ENCODE assay signal across 13 mouse cellular contexts in genomic region chr8:4347661-4348060, GRCm38 (mm10). TPM values are rescaled to one million over a fixed set of nuclear protein-coding genes. Genes with fewer than 3 reads are reported as not detected.
DNase-seq lines count a peak whose midpoint lies in the region; ATAC-seq and TF ChIP-seq lines count a peak whose summit lies in the region.
"Had no signal": no experiment of that assay in that cellular context is flagged by ENCODE, and none has a peak within 500 bp of the region (broad histone marks: within the 10 kb centered on the region; RNA-seq: fewer than 3 reads in every experiment).

No protein-coding gene starts in this region.

- H3K4me1 ChIP-seq in heart, postnatal 0 days (ENCODE audit: control insufficient read depth, insufficient read depth) = no peaks in the 10 kb centered on the region
- H3K4me1 ChIP-seq in testis, adult 2 months (ENCODE audit: control insufficient read depth, insufficient read depth, low read length) = peaks cover 11% of the 10 kb centered on the region
- H3K4me1 ChIP-seq in intestine, postnatal 0 days (replicated peaks; ENCODE audit: control insufficient read depth, insufficient read depth, low read length) = peaks cover 3% of the 10 kb centered on the region; the same call in 1 of the 2 replicates
- no peaks in the 10 kb centered on the region for H3K4me1 ChIP-seq in midbrain, postnatal 0 days (ENCODE audit: insufficient read depth, low read length)
- peaks cover 3% of the 10 kb centered on the region; the same call in 1 of the 2 replicates for H3K4me1 ChIP-seq in midbrain, embryonic 10.5 days

- ATAC-seq in heart, postnatal 0 days (ENCODE audit: insufficient read depth, low read depth) = no peak
- ATAC-seq in intestine, postnatal 0 days = no peak
- ATAC-seq in midbrain, postnatal 0 days (ENCODE audit: low FRiP score) = no peak

- intact Hi-C loops in heart, postnatal 10 days (cut with DNase I) = no loop called here

- TF ChIP-seq CTCF in heart, postnatal 0 days (IDR thresholded peaks at IDR 0.05; ENCODE audit: low read depth) = no peak
- no peak for TF ChIP-seq CTCF in testis, adult 2 months (IDR thresholded peaks at IDR 0.05; ENCODE audit: control insufficient read depth, insufficient read depth, insufficient replicate concordance, low read depth, low read length)
- no peak for TF ChIP-seq CTCF in intestine, postnatal 0 days (IDR thresholded peaks at IDR 0.05; ENCODE audit: low read depth)
- TF ChIP-seq CTCF in midbrain, postnatal 0 days (IDR thresholded peaks at IDR 0.05) = no peak

- no peak for TF ChIP-seq EP300 in heart, postnatal 0 days (IDR thresholded peaks at IDR 0.05; ENCODE audit: low read depth)

- H3K9ac ChIP-seq in heart, postnatal 0 days (replicated peaks; ENCODE audit: low read depth, low read length) = no peak overlapping the region
- no peak overlapping the region; the same call in 1 of the 2 replicates for H3K9ac ChIP-seq in intestine, postnatal 0 days (ENCODE audit: low read depth, low read length)
- no peak overlapping the region for H3K9ac ChIP-seq in midbrain, postnatal 0 days (replicated peaks; ENCODE audit: low read length, poor library complexity, severe bottlenecking)

- no peak overlapping the region for H3K4me3 ChIP-seq in heart, postnatal 0 days (ENCODE audit: low read depth, low read length)
- peak overlapping the region; percentile 10; the same call in 1 of the 2 replicates for H3K4me3 ChIP-seq in testis, adult 2 months (ENCODE audit: control insufficient read depth, low read depth, low read length)
- 0 out of 2 replicates have a peak overlapping the region, but pooled peaks have one; percentile 2 for H3K4me3 ChIP-seq in intestine, postnatal 0 days (ENCODE audit: low read depth, low read length)
- H3K4me3 ChIP-seq in midbrain, postnatal 0 days (ENCODE audit: low read depth, low read length) = no peak overlapping the region
- H3K4me3 ChIP-seq in midbrain, embryonic 10.5 days = no peak overlapping the region

- no peak for TF ChIP-seq POLR2A in testis, adult 2 months (IDR thresholded peaks at IDR 0.05; ENCODE audit: control insufficient read depth, low read depth, low read length)

- H3K27me3 ChIP-seq in heart, postnatal 0 days (ENCODE audit: control insufficient read depth, insufficient read depth, low read length) = no peaks in the 10 kb centered on the region
- H3K27me3 ChIP-seq in testis, adult 2 months (ENCODE audit: control insufficient read depth, insufficient read depth, low read length) = no peaks in the 10 kb centered on the region
- H3K27me3 ChIP-seq in intestine, postnatal 0 days (replicated peaks; ENCODE audit: control insufficient read depth, insufficient read depth, low read length) = no peaks in the 10 kb centered on the region
- no peaks in the 10 kb centered on the region for H3K27me3 ChIP-seq in midbrain, postnatal 0 days (ENCODE audit: insufficient read depth, low read length)
- H3K27me3 ChIP-seq in midbrain, embryonic 10.5 days (ENCODE audit: low read depth, poor library complexity, severe bottlenecking) = no peaks in the 10 kb centered on the region

- H3K9me3 ChIP-seq in heart, postnatal 0 days (replicated peaks; ENCODE audit: control insufficient read depth, low read length) = no peaks in the 10 kb centered on the region
- no peaks in the 10 kb centered on the region for H3K9me3 ChIP-seq in intestine, postnatal 0 days (ENCODE audit: control insufficient read depth)
- no peaks in the 10 kb centered on the region for H3K9me3 ChIP-seq in midbrain, postnatal 0 days (ENCODE audit: low read length)
- H3K9me3 ChIP-seq in midbrain, embryonic 10.5 days (replicated peaks) = no peaks in the 10 kb centered on the region

- 61% methylated on average over 7 of the region's 7 CpGs for WGBS in heart, postnatal 0 days
- 45% methylated on average over 7 of the region's 7 CpGs for whole genome bisulfite sequencing in intestine, postnatal 0 days
- WGBS in midbrain, postnatal 0 days = 68% methylated on average over 7 of the region's 7 CpGs
- WGBS in midbrain, embryonic 10.5 days = 68% methylated on average over 7 of the region's 7 CpGs

- peak overlapping the region; percentile 45 for H3K4me2 ChIP-seq in heart, postnatal 0 days (ENCODE audit: low read depth, low read length)
- H3K4me2 ChIP-seq in intestine, postnatal 0 days (replicated peaks; ENCODE audit: low read depth) = peak overlapping the region; percentile 43
- no peak overlapping the region for H3K4me2 ChIP-seq in midbrain, postnatal 0 days (ENCODE audit: low read depth, low read length, poor library complexity, severe bottlenecking)

- no peaks in the 10 kb centered on the region for H3K36me3 ChIP-seq in heart, postnatal 0 days (replicated peaks; ENCODE audit: control insufficient read depth, insufficient read depth, low read length)
- no peaks in the 10 kb centered on the region for H3K36me3 ChIP-seq in testis, adult 2 months (ENCODE audit: control insufficient read depth, insufficient read depth, low read length)
- no peaks in the 10 kb centered on the region for H3K36me3 ChIP-seq in intestine, postnatal 0 days (ENCODE audit: control insufficient read depth, insufficient read depth)
- no peaks in the 10 kb centered on the region for H3K36me3 ChIP-seq in midbrain, postnatal 0 days (ENCODE audit: insufficient read depth, low read length)
- no peaks in the 10 kb centered on the region for H3K36me3 ChIP-seq in midbrain, embryonic 10.5 days

- H3K27ac ChIP-seq in heart, postnatal 0 days (ENCODE audit: low read depth) = no peak overlapping the region
- H3K27ac ChIP-seq in testis, adult 2 months (ENCODE audit: control insufficient read depth, insufficient read depth, low read depth, low read length) = peak overlapping the region; percentile 65
- H3K27ac ChIP-seq in intestine, postnatal 0 days (ENCODE audit: low read depth, low read length) = no peak overlapping the region
- no peak overlapping the region for H3K27ac ChIP-seq in midbrain, postnatal 0 days (ENCODE audit: low read depth, low read length)
- H3K27ac ChIP-seq in midbrain, embryonic 10.5 days (replicated peaks) = no peak overlapping the region

- DNase-seq in heart, postnatal 0 days (ENCODE audit: low spot score) = no peak
- DNase-seq in heart, postnatal 10 days = no peak
- DNase-seq in testis, postnatal 14 days (ENCODE audit: low spot score) = no peak
- no peak for DNase-seq in midbrain, postnatal 0 days (ENCODE audit: low spot score)
- no peak for DNase-seq in midbrain, embryonic 10.5 days (ENCODE audit: low spot score)
- DNase-seq in layer of hippocampus, adult 18-20 months (ENCODE audit: low spot score in 2 of 2) = no peak
- DNase-seq: cerebellum, adult 9-10 months; kidney, postnatal 10 days; lung, adult 2 months; midbrain, embryonic 14.5 days; thymus, postnatal 36 days had no signal

RNA-seq across cellular contexts. Expression of gene Elavl1, which starts 22.4 kb away (rescaled TPM):
- total RNA-seq in heart, postnatal 0 days (2014; rRNA removed; ENCODE audit: low replicate concordance) = 61.1 and 64.4 TPM in 2 replicates
- polyA plus RNA-seq in heart, postnatal 0 days (2015; fragmentation: Nextera tagmentation; extraction: Ambion mirVana) = 93.3 and 97.0 TPM in 2 replicates
- 10 to 100 TPM; 71.1 to 83.2 TPM for total RNA-seq in heart, postnatal 10 days (2021)
- 23.5 and 28.2 TPM in 2 replicates for polyA plus RNA-seq in testis, adult 2 months (2012; rRNA removed)
- polyA plus RNA-seq in intestine, postnatal 0 days (2015; fragmentation: Nextera tagmentation; extraction: Ambion mirVana) = 64.8 and 73.4 TPM in 2 replicates
- 70.6 and 73.3 TPM in 2 replicates for total RNA-seq in midbrain, postnatal 0 days (2014; rRNA removed)
- polyA plus RNA-seq in midbrain, postnatal 0 days (2015; fragmentation: Nextera tagmentation; extraction: Ambion mirVana) = 50.0 and 54.3 TPM in 2 replicates
- 339 and 364 TPM in 2 replicates for polyA plus RNA-seq in midbrain, embryonic 10.5 days (2016; fragmentation: Nextera tagmentation; extraction: Ambion mirVana)
- total RNA-seq in layer of hippocampus, adult 18-20 months (2021) = 10 to 100 TPM; 78.8 to 80.6 TPM

RNA-seq across cellular contexts. Expression of gene Ccl25, which starts 22.7 kb away (rescaled TPM):
- 7.9 and 10.7 TPM in 2 replicates for total RNA-seq in heart, postnatal 0 days (2014; rRNA removed; ENCODE audit: low replicate concordance)
- 5.8 and 6.1 TPM in 2 replicates for polyA plus RNA-seq in heart, postnatal 0 days (2015; fragmentation: Nextera tagmentation; extraction: Ambion mirVana)
- 1 to 10 TPM; 4.9 to 6.3 TPM for total RNA-seq in heart, postnatal 10 days (2021)
- polyA plus RNA-seq in testis, adult 2 months (2012; rRNA removed) = 8.6 and 9.6 TPM in 2 replicates
- polyA plus RNA-seq in intestine, postnatal 0 days (2015; fragmentation: Nextera tagmentation; extraction: Ambion mirVana) = 190 and 217 TPM in 2 replicates
- 4.9 and 13.0 TPM in 2 replicates for total RNA-seq in midbrain, postnatal 0 days (2014; rRNA removed)
- polyA plus RNA-seq in midbrain, postnatal 0 days (2015; fragmentation: Nextera tagmentation; extraction: Ambion mirVana) = 14.7 and 16.3 TPM in 2 replicates
- polyA plus RNA-seq in midbrain, embryonic 10.5 days (2016; fragmentation: Nextera tagmentation; extraction: Ambion mirVana) = 23.2 and 24.5 TPM in 2 replicates
- 10 to 100 TPM; 17.2 to 20.1 TPM for total RNA-seq in layer of hippocampus, adult 18-20 months (2021)

Comparison
In these comparisons a context has a peak if more than half of its experiments do, and no peak if none do; other contexts are left out.
1. H3K4me3 ChIP-seq: peak in testis, adult 2 months (single experiment) and intestine, postnatal 0 days (single experiment); none in heart, postnatal 0 days (single experiment), midbrain, postnatal 0 days (single experiment) and midbrain, embryonic 10.5 days (single experiment).